Mouse (Mus musculus) cerebellum, adult 2 months (tissue): Measurements from ENCODE around the gene Vps13d.

Source experiments
- CTCF ChIP-seq: fragments of 200-500 bp; IDR thresholded peaks from 2 replicates; pipeline ENCODE4 v1.5.1; 2011; ENCODE audit warnings: low read depth, mild to moderate bottlenecking, control low read depth, low read length, moderate library complexity, borderline replicate concordance; ENCODE audit not compliant: insufficient read depth
- POLR2A ChIP-seq: fragments of 200-500 bp; IDR thresholded peaks from 2 replicates; pipeline ENCODE4 v1.6.1; 2011; ENCODE audit warnings: low read length, control low read depth, borderline replicate concordance; ENCODE audit not compliant: insufficient read depth

GRCm38 (mm10) chr4:145097974-145098373 is 96.8 kb downstream of the Vps13d start:
- no peak for TF ChIP-seq CTCF
- TF ChIP-seq POLR2A, result no peak
